Comparison of ENCODE assay signal across 8 mouse cellular contexts in genomic region chr11:63132501-63133435, GRCm38 (mm10). TPM values are rescaled to one million over a fixed set of nuclear protein-coding genes. Genes with fewer than 3 reads are reported as not detected.
DNase-seq lines count a peak whose midpoint lies in the region; ATAC-seq lines count a peak whose summit lies in the region.

No protein-coding gene starts in this region.

- peaks cover 62% of the 10 kb centered on the region for H3K27me3 ChIP-seq in embryonic facial prominence, embryonic 13.5 days
- H3K27me3 ChIP-seq in heart, embryonic 10.5 days (ENCODE audit: insufficient read depth, poor library complexity, severe bottlenecking) = peaks cover 37% of the 10 kb centered on the region
- peaks cover 59% of the 10 kb centered on the region for H3K27me3 ChIP-seq in kidney, embryonic 15.5 days

- DNase-seq in layer of hippocampus, adult 11-12 months (ENCODE audit: low spot score) = peak; percentile 74
- no peak for DNase-seq in layer of hippocampus, adult 9-10 months (ENCODE audit: low spot score)
- peak; percentile 88 for DNase-seq in heart, embryonic 10.5 days (ENCODE audit: low spot score)
- peak; percentile 60 for DNase-seq in liver
- DNase-seq in neural tube, embryonic 10.5 days (ENCODE audit: extremely low spot score, low spot score) = peak; percentile 79
- peak; percentile 38 for DNase-seq in urinary bladder, postnatal 10 days (ENCODE audit: low spot score)

- peaks cover 23% of the 10 kb centered on the region for H3K36me3 ChIP-seq in embryonic facial prominence, embryonic 13.5 days
- peaks cover 18% of the 10 kb centered on the region for H3K36me3 ChIP-seq in heart, embryonic 10.5 days
- H3K36me3 ChIP-seq in kidney, embryonic 15.5 days = peaks cover 14% of the 10 kb centered on the region; the same call in 1 of the 2 replicates

- peak overlapping the region; percentile 63 for H3K4me3 ChIP-seq in embryonic facial prominence, embryonic 13.5 days
- H3K4me3 ChIP-seq in heart, embryonic 10.5 days = peak overlapping the region; percentile 81
- H3K4me3 ChIP-seq in kidney, embryonic 15.5 days (replicated peaks) = peak overlapping the region; percentile 59

- peaks cover 67% of the 10 kb centered on the region for H3K4me1 ChIP-seq in embryonic facial prominence, embryonic 13.5 days
- peaks cover 75% of the 10 kb centered on the region for H3K4me1 ChIP-seq in heart, embryonic 10.5 days
- peaks cover 67% of the 10 kb centered on the region for H3K4me1 ChIP-seq in kidney, embryonic 15.5 days

- no peaks in the 10 kb centered on the region for H3K9me3 ChIP-seq in embryonic facial prominence, embryonic 13.5 days
- no peaks in the 10 kb centered on the region for H3K9me3 ChIP-seq in heart, embryonic 10.5 days
- no peaks in the 10 kb centered on the region for H3K9me3 ChIP-seq in kidney, embryonic 15.5 days (replicated peaks)

- WGBS in embryonic facial prominence, embryonic 13.5 days = under 1% methylated on average over 66 of the region's 66 CpGs
- 1% methylated on average over 66 of the region's 66 CpGs for WGBS in heart, embryonic 10.5 days
- WGBS in kidney, embryonic 15.5 days = under 1% methylated on average over 66 of the region's 66 CpGs

- peak overlapping the region; percentile 78 for H3K4me2 ChIP-seq in embryonic facial prominence, embryonic 13.5 days
- H3K4me2 ChIP-seq in kidney, embryonic 15.5 days = peak overlapping the region; percentile 89

- peak; percentile 27; the same call in 1 of the 2 replicates for ATAC-seq in embryonic facial prominence, embryonic 13.5 days (ENCODE audit: insufficient number of reproducible peaks, insufficient read depth, low FRiP score, low TSS enrichment, low read depth)
- ATAC-seq in kidney, embryonic 15.5 days (replicated peaks; ENCODE audit: low FRiP score) = peak; percentile 53

- H3K27ac ChIP-seq in embryonic facial prominence, embryonic 13.5 days = peak overlapping the region; percentile 98
- H3K27ac ChIP-seq in heart, embryonic 10.5 days = peak overlapping the region; percentile 94
- peak overlapping the region; percentile 88 for H3K27ac ChIP-seq in kidney, embryonic 15.5 days

- peak overlapping the region; percentile 89 for H3K9ac ChIP-seq in embryonic facial prominence, embryonic 13.5 days
- H3K9ac ChIP-seq in kidney, embryonic 15.5 days = peak overlapping the region; percentile 60

RNA-seq across cellular contexts. Expression of gene Pmp22, which starts 4.0 kb away (rescaled TPM):
- 127 and 138 TPM in 2 replicates for polyA plus RNA-seq in embryonic facial prominence, embryonic 13.5 days (2015; fragmentation: Nextera tagmentation; extraction: Ambion mirVana)
- polyA plus RNA-seq in heart, embryonic 10.5 days (2016; fragmentation: Nextera tagmentation; extraction: Ambion mirVana) = 98.2 and 147 TPM in 2 replicates
- polyA plus RNA-seq in kidney, embryonic 15.5 days (2015; fragmentation: Nextera tagmentation; extraction: Ambion mirVana) = 96.7 and 115 TPM in 2 replicates
